Mouse (Mus musculus): ENCODE results near the gene Dusp5.

Gene Dusp5

GRCm38 (mm10) chr19:53528752-53529454 is at the start of gene Dusp5:
Gene Dusp5 (plus strand): TSS chr19:53529109.
- peak; percentile 100 for DNase-seq (ENCODE audit: low spot score in 2 of 2)

- no peak for DNase-seq (ENCODE audit: low spot score in 2 of 2)
These were observed 49.3 kb upstream of the Dusp5 start for GRCm38 (mm10) chr19:53479590-53479989.

- no peak for DNase-seq (ENCODE audit: low spot score in 2 of 2)
These were observed 46.8 kb upstream of the Dusp5 start for GRCm38 (mm10) chr19:53482093-53482492.

GRCm38 (mm10) chr19:53482527-53482926 is 46.4 kb upstream of the Dusp5 start:
- no peak for DNase-seq (ENCODE audit: low spot score in 2 of 2)

- DNase-seq (ENCODE audit: low spot score in 2 of 2): no peak
These were observed 44.9 kb upstream of the Dusp5 start for GRCm38 (mm10) chr19:53483984-53484383.

GRCm38 (mm10) chr19:53484918-53485317 is 44.0 kb upstream of the Dusp5 start:
- DNase-seq (ENCODE audit: low spot score in 2 of 2): no peak

- DNase-seq (ENCODE audit: low spot score in 2 of 2): no peak
These were observed 39.7 kb upstream of the Dusp5 start for GRCm38 (mm10) chr19:53489187-53489586.

- no peak for DNase-seq (ENCODE audit: low spot score in 2 of 2)
These were observed 39.0 kb upstream of the Dusp5 start for GRCm38 (mm10) chr19:53489910-53490309.

- no peak for DNase-seq (ENCODE audit: low spot score in 2 of 2)
These were observed 38.0 kb upstream of the Dusp5 start for GRCm38 (mm10) chr19:53490898-53491297.

- no peak for DNase-seq (ENCODE audit: low spot score in 2 of 2)
These were observed 36.4 kb upstream of the Dusp5 start for GRCm38 (mm10) chr19:53492528-53492927.

- DNase-seq (ENCODE audit: low spot score in 2 of 2): no peak
These were observed 35.0 kb upstream of the Dusp5 start for GRCm38 (mm10) chr19:53493866-53494265.

- no peak for DNase-seq (ENCODE audit: low spot score in 2 of 2)
These were observed 31.0 kb upstream of the Dusp5 start for GRCm38 (mm10) chr19:53497910-53498309.

GRCm38 (mm10) chr19:53499049-53499448 is 29.9 kb upstream of the Dusp5 start:
- no peak for DNase-seq (ENCODE audit: low spot score in 2 of 2)

GRCm38 (mm10) chr19:53499451-53499940 is 29.4 kb upstream of the Dusp5 start:
- DNase-seq (ENCODE audit: low spot score in 2 of 2): no peak

- no peak for DNase-seq (ENCODE audit: low spot score in 2 of 2)
These were observed 28.5 kb upstream of the Dusp5 start for GRCm38 (mm10) chr19:53500298-53501006.

- DNase-seq (ENCODE audit: low spot score in 2 of 2): peak; percentile 45 to 49
These were observed 27.7 kb upstream of the Dusp5 start for GRCm38 (mm10) chr19:53501239-53501638.

GRCm38 (mm10) chr19:53501765-53502164 is 27.1 kb upstream of the Dusp5 start:
- no peak for DNase-seq (ENCODE audit: low spot score in 2 of 2)

- peak; percentile 77 to 87 for DNase-seq (ENCODE audit: low spot score in 2 of 2)
These were observed 26.0 kb upstream of the Dusp5 start for GRCm38 (mm10) chr19:53502891-53503371.

- no peak for DNase-seq (ENCODE audit: low spot score in 2 of 2)
These were observed 24.7 kb upstream of the Dusp5 start for GRCm38 (mm10) chr19:53504181-53504580.

- no peak for DNase-seq (ENCODE audit: low spot score in 2 of 2)
These were observed 23.2 kb upstream of the Dusp5 start for GRCm38 (mm10) chr19:53505728-53506127.

- peak; percentile 42 to 47 for DNase-seq (ENCODE audit: low spot score in 2 of 2)
These were observed 21.4 kb upstream of the Dusp5 start for GRCm38 (mm10) chr19:53507497-53507896.

GRCm38 (mm10) chr19:53511244-53511934 is 17.5 kb upstream of the Dusp5 start:
- DNase-seq (ENCODE audit: low spot score in 2 of 2): no peak

Measured in thymus, postnatal 10 days (tissue).